Mouse (Mus musculus) lung, embryonic 15.5 days (tissue): Measurements from ENCODE around the gene Vasp. TPM values are rescaled to one million over a fixed set of nuclear protein-coding genes. Genes with fewer than 3 reads are reported as not detected.
A peak's percentile ranks its signal among the peaks of the same experiment; 100 is the strongest.

ENCODE experiments used
- ATAC-seq: fragments of 200-750 bp; cut with Nextera tagmentation; 2 replicates; pipeline ENCODE4 v1.8.0; 2017; ENCODE audit warnings: moderate number of reproducible peaks, borderline replicate concordance; ENCODE audit not compliant: low FRiP score, low TSS enrichment; ENCODE audit errors: extremely low read depth
- H3K27ac ChIP-seq: fragments of 300-500 bp; sonication (generic); 2 replicates; pipeline ENCODE4 v1.5.1; 2015; ENCODE audit warnings: moderate library complexity, mild to moderate bottlenecking, inconsistent platforms
- H3K27me3 ChIP-seq: fragments of 300-500 bp; sonication (generic); 2 replicates; pipeline ENCODE4 v1.6.1; 2015; ENCODE audit warnings: inconsistent platforms
- H3K36me3 ChIP-seq: fragments of 300-500 bp; sonication (generic); 2 replicates; pipeline ENCODE4 v1.6.1; 2015; ENCODE audit warnings: inconsistent platforms
- H3K4me1 ChIP-seq: fragments of 300-500 bp; sonication (generic); 2 replicates; pipeline ENCODE4 v1.6.1; 2015; ENCODE audit warnings: inconsistent platforms
- H3K4me2 ChIP-seq: fragments of 300-500 bp; sonication (generic); 2 replicates; pipeline ENCODE4 v1.6.1; 2015; ENCODE audit warnings: inconsistent platforms, mild to moderate bottlenecking, moderate library complexity
- H3K4me3 ChIP-seq: fragments of 300-500 bp; sonication (generic); 2 replicates; pipeline ENCODE4 v1.5.1; 2015; ENCODE audit warnings: mild to moderate bottlenecking, inconsistent platforms
- H3K9ac ChIP-seq: fragments of 300-500 bp; sonication (generic); 2 replicates; pipeline ENCODE4 v1.6.1; 2015; ENCODE audit warnings: inconsistent platforms
- H3K9me3 ChIP-seq: fragments of 300-500 bp; sonication (generic); 2 replicates; pipeline ENCODE4 v1.6.1; 2016; ENCODE audit warnings: inconsistent platforms
- WGBS: fragments of 180-500 bp; shearing (Covaris S2); methylation state at CpG from one replicate; pipeline ENCODE4 v1.1.7; 2015; 5-methylcytosine and 5-hydroxymethylcytosine counted together
- polyA plus RNA-seq: library from polyadenylated mRNA; unstranded; fragments of >200 nt; fragmentation: Nextera tagmentation; extraction: Ambion mirVana; gene quantifications from 2 replicates; pipeline ENCODE4 v1.2.1, GENCODE M21; 2015

Gene Vasp
- polyA plus RNA-seq, 1 experiment from 2014 or later, result 115 TPM

DNA sequence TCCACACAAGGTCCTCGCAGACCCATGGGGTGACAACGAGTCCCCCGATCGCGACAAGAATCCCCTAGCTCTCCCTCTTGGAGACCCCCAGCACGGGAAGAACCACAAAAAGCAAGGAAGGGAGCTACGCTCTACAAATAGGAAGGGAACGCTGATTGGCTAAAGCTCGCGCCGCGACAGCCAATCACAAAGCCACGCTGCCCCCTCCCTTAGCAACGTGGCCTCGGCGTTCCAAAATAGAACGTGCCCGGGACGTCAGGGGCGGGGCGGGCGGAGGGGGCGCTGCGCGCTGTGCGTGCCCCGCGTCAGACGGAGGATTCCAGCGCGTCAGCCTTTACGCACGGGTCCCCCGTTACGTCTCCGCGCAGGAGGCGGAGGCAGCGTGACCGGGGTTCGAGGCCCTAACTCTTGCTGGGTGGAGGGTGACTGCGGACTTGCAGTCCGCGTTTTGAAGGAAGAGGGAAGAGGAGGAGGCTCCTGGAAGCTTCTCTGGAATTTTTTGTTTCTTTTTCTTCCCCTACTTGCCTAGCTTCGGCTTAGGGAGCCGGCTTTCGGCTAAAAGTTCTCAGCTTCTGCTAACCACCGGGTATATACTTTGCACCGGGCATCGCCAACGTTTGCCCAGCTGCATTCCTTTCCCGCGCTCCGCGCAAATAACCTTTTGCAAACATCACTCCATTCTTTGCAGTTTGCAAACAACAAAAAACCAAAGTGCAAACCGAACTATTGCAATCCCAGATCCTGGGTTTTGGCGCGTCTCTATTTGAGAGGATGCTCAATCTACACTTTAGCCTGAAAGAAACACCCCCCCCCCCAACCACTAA, 37.0 kb upstream of the Vasp start:
- no peaks in the 10 kb centered on the region for H3K9me3 ChIP-seq
- no peaks in the 10 kb centered on the region for H3K36me3 ChIP-seq
- peak; percentile 87 for ATAC-seq
- H3K9ac ChIP-seq, result peak overlapping the region; percentile 44
- peaks cover 40% of the 10 kb centered on the region for H3K27me3 ChIP-seq
- H3K4me2 ChIP-seq, result peak overlapping the region; percentile 98
- WGBS, result under 1% methylated on average over 58 of the region's 58 CpGs
- H3K4me1 ChIP-seq, result peaks cover 24% of the 10 kb centered on the region
- peak overlapping the region; percentile 74 for H3K4me3 ChIP-seq
- H3K27ac ChIP-seq, result peak overlapping the region; percentile 71

DNA sequence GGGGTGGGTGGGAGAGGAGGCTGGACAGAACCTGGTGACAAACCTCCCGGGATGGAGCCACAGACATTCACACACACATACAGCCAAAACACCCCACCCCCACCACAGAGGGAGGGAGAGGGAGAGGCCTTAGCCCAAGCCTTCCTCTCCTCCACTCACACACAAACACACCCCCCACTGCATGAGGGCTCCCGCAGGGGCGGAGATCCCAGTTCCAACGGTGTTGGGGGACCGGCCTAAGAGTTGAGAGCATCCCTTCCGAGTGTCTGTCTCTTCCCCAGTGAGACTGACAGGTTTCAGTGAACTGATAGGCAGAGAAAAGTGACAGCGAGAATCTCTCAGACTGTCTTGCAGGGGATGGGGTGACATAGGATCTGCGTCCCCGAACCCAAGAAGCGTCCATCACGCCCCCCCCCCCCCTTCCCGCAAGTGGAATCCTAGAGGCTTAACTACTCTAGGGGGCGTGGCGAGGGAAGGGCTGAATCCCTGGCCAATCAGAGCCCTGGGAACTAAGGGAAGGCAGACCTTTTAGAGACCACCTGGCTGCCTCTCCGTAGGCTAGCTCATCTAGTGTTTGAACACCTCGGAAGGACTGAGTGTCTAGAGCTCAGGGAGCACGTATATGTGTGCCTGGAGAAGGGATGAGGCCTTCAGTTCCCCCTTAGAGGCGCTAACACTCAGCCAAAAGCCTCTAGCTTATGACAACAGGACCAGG, 36.3 kb upstream of the Vasp start:
- Histone ChIP-seq H3K27me3 (peaks cover 48% of the 10 kb centered on the region), H3K9me3 (no peaks in the 10 kb centered on the region), H3K4me1 (peaks cover 26% of the 10 kb centered on the region), H3K4me3 (peak overlapping the region; percentile 74), H3K4me2 (peak overlapping the region; percentile 98), H3K9ac (peak overlapping the region; percentile 44), H3K27ac (peak overlapping the region; percentile 71), H3K36me3 (no peaks in the 10 kb centered on the region)
- peak; percentile 63 for ATAC-seq
- under 1% methylated on average over 18 of the region's 18 CpGs for WGBS

DNA sequence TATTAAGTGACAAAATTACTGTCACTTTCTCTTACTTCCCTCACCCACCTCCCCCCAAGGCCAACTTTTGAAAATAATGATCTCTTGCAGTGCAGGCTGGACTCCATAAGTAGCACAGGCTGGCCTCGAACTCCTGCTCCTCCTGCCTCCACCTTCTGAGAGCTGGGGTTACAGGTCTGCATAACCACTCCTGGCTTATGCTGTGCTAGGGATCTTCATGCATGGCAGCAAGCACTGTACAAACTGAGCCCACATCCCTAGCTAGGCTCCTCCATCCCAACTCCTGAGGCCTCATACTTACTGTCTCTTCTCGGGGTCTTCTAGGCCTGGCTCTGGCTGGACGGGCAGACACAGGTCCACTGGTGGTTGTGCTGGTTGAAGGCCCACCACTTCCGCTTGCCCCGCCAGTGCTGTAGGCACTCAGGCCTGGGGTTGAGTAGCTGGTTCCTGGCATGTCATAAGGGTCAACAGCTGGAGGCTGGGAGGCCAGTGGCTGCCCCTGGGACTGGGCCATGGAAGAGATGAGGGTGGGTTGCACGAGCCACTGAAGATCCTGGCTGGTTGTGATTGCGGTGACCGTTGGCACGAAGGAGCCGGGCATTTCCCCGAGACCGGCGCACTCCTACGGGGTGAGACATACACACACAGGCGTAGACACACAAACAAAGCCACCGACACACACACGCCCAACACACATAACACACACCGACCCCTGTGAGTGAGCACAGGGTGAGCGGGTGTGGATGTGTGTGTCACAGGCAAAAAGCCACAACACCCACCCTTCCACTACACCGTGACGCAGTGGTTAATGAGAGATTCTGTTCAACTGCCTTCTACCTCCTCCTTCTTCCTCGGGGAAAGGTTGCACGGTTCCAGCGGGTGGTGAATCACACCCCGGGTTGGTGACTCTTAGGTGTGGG, 35.5 kb upstream of the Vasp start:
- WGBS, result 59% methylated on average over 25 of the region's 25 CpGs
- Histone ChIP-seq H3K4me1 (peaks cover 27% of the 10 kb centered on the region), H3K9ac (0 out of 2 replicates have a peak overlapping the region, but pooled peaks have one; percentile 44), H3K36me3 (no peaks in the 10 kb centered on the region), H3K27ac (no peak overlapping the region), H3K4me3 (no peak overlapping the region), H3K9me3 (no peaks in the 10 kb centered on the region), H3K27me3 (peaks cover 56% of the 10 kb centered on the region), H3K4me2 (peak overlapping the region; percentile 98)
- no peak for ATAC-seq

DNA sequence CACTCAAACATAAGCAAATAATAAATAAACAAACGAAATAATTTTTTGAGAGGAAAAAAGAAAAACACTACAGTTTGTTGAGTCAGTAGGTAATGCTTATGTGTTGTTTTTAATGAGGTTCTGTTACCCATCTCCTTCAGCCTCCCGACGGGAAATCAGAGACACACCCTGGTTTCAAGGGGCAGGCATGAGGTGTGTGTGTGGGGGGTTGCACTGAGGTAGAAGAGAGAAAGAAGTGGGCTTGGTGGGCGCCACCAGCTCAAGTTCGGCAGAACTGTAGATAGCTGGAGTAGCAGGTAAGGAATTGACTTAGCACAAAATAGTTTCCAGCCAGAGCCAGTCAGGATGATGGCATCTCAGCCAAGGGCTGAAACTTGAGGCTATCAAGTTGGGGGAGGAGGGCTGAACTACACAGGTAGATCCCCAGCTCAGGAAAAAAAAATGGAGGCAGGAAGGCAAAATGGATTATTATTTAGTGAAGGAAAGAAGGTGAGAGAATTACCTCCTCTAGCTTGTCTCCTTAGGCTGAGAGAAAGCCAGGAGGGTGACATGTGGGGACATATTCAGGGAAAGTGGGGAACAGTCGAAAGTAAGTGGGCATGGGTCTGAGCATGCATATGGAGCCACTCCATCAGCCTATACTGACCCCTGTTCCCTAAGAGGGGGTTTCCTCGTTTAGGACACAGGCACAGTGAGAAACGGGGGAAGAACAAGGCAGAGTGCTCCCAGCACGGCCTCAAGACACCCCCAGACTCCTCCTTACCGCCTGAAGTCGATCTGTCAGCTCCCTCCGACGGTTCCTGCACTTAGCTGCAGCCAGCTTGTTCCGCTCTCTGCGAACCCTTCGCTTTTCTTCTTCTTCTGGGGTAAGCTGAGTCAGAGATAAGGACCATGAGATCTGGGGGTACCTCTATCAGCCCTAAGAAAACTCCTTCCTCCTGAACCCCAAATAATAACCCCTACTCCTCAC, 34.5 kb upstream of the Vasp start:
- Histone ChIP-seq H3K27ac (no peak overlapping the region), H3K4me1 (peaks cover 36% of the 10 kb centered on the region), H3K36me3 (no peaks in the 10 kb centered on the region), H3K4me3 (no peak overlapping the region), H3K9me3 (no peaks in the 10 kb centered on the region), H3K9ac (no peak overlapping the region), H3K27me3 (peaks cover 63% of the 10 kb centered on the region), H3K4me2 (no peak overlapping the region)
- 47% methylated on average over 16 of the region's 16 CpGs for WGBS
- ATAC-seq, result no peak

DNA sequence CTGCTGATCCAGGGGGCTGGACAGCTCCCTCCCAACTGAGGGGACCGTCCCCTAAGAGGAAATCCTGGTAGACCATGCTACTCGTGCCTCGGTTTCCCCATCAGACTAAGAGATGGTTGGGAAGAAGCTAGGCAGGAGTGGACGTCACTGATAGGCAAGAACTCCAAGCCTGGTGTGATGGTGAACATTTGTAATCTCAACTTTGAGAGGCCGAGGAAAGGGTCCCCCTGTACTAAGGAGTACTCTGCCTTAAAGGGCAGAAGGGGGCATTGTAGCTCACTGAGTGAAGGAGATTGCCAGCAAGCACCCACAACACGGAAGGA, 33.8 kb upstream of the Vasp start:
- no peak for ATAC-seq
- Histone ChIP-seq H3K27ac (no peak overlapping the region), H3K4me1 (peaks cover 33% of the 10 kb centered on the region), H3K9me3 (no peaks in the 10 kb centered on the region), H3K36me3 (no peaks in the 10 kb centered on the region), H3K9ac (no peak overlapping the region), H3K27me3 (peaks cover 63% of the 10 kb centered on the region), H3K4me3 (0 out of 2 replicates have a peak overlapping the region, but pooled peaks have one; percentile 33), H3K4me2 (no peak overlapping the region)
- WGBS, result 9% methylated on average over 6 of the region's 6 CpGs

DNA sequence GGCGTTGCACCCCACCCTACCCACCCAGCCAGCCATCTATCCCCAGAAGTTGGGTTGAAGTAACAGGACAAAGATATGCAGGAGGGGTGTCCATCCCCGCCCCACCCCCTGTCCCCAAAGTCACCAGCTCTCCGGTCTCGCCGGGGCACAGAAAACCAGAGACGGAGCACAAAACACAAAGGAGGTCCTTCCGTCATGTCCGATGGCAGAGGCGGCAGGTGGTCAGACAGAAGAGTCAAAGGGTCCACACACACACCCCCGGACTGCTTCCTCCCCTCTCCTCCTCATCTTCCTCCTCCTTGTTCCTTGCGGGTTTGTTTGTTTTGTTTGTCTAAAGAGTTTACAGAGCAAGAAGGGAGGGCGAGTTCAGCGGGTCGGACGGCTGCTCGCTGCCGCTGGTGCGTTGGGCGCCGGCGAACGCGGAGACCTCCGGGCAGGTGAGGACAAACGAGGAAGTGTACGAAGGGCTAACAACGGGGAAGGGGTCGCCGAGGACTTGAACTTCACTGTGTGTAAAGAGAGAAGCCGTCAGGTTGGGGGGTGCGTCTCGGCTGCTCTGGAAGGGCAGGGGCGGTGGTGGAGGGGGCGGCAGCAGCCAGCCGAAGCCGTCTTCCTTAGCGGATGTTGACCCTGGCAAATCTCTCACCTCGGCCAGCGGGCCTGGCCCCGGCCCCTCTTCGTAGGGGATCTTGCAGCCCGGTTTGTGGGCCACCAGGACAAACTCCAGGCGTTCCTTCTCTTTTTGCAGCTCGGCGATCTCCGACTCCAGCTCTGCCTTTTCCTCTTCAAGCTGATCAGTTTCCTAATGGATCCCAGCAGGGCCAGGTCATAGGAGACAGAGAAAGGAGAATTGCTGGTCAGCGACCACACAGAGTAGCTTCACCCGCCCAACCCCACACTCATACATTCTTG, 33.1 kb upstream of the Vasp start:
- H3K36me3 ChIP-seq, result no peaks in the 10 kb centered on the region
- no peaks in the 10 kb centered on the region for H3K9me3 ChIP-seq
- H3K27me3 ChIP-seq, result peaks cover 63% of the 10 kb centered on the region
- no peak overlapping the region for H3K27ac ChIP-seq
- peak overlapping the region; percentile 54 for H3K4me2 ChIP-seq
- peak overlapping the region; percentile 19; the same call in 1 of the 2 replicates for H3K9ac ChIP-seq
- 2% methylated on average over 48 of the region's 48 CpGs for WGBS
- H3K4me3 ChIP-seq, result peak overlapping the region; percentile 33
- peaks cover 31% of the 10 kb centered on the region for H3K4me1 ChIP-seq
- ATAC-seq, result no peak

DNA sequence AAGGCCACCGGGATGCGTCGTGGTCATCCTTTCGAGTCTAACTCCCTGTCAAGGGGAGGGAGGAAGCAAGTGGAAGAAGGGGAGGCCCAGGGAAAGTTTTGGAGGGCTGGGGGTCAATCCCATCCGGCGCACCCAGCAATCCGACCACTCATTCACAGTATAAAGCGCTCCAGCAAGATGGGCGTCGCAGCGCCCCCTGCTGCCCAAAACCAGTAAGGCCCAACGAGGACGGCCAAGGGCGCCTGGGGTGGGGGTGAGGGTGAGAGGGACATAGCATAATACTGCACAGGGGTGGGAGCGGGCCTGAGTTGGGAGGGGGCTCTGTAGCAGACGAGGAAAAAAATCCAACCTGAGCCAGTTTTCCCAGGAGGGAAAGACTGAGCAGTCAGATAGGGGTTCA, 32.2 kb upstream of the Vasp start:
- Histone ChIP-seq H3K27me3 (peaks cover 63% of the 10 kb centered on the region), H3K9me3 (no peaks in the 10 kb centered on the region), H3K27ac (no peak overlapping the region), H3K4me2 (peak overlapping the region; percentile 54), H3K36me3 (no peaks in the 10 kb centered on the region), H3K4me3 (peak overlapping the region; percentile 33), H3K9ac (no peak overlapping the region), H3K4me1 (peaks cover 31% of the 10 kb centered on the region)
- under 1% methylated on average over 16 of the region's 16 CpGs for WGBS
- ATAC-seq, result no peak

DNA sequence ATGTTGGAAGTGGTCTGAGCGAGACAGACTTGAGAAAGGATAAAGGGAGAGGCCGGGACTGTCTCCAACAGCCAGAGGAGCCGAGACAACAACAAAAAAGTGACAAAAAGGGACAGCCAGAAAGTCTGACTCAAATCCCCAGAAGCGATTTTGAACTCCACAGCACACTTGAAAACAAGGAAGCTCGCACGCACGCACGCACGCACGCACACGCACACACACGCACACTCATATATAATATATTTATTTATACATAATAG, 31.4 kb upstream of the Vasp start:
- Histone ChIP-seq H3K27me3 (peaks cover 63% of the 10 kb centered on the region), H3K27ac (no peak overlapping the region), H3K9me3 (no peaks in the 10 kb centered on the region), H3K4me2 (no peak overlapping the region), H3K36me3 (no peaks in the 10 kb centered on the region), H3K9ac (no peak overlapping the region), H3K4me3 (no peak overlapping the region), H3K4me1 (peaks cover 31% of the 10 kb centered on the region)
- no peak for ATAC-seq
- 74% methylated on average over 12 of the region's 12 CpGs for WGBS

DNA sequence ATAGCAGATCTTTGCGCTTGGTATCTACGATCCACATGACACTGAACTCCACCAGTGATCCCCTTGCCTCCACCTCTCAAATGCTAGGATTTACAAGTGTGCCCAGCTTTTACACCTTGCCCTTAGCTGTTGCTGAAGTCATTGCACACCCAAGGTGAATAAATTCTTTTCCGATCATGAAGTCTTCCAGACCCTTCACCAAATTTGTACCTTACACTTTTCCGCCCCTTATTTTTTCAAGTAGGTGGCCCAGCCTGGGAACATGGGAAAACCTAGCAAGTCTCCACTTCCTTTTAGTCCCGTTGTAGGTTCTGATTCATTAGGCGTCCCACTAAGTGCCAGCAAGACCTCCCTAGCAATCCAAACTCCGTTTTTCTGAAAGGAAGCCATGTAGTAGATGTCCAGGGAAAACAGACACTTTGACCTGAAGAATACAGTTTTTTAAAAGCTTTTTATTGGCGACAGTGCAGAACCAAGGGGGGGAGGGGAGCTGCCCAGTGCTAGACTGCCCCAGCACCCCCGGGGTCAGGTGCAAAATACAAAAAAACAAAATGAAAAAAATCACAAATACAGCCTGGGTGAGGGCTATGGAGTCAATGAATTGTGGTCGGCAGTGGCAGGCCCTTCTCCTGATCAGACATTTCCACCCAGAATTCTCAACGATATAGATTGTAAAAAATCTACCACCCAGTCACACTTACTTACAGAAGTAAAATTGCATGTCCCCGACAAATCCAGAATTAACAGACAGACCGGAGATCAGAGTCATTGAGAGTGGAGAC, 30.8 kb upstream of the Vasp start:
- WGBS, result 46% methylated on average over 13 of the region's 13 CpGs
- peaks cover 28% of the 10 kb centered on the region for H3K4me1 ChIP-seq
- no peaks in the 10 kb centered on the region for H3K36me3 ChIP-seq
- H3K27me3 ChIP-seq, result peaks cover 61% of the 10 kb centered on the region
- no peak overlapping the region for H3K27ac ChIP-seq
- no peak for ATAC-seq
- H3K9ac ChIP-seq, result no peak overlapping the region
- peak overlapping the region; percentile 54; the same call in 1 of the 2 replicates for H3K4me2 ChIP-seq
- peak overlapping the region; percentile 22; the same call in 1 of the 2 replicates for H3K4me3 ChIP-seq
- no peaks in the 10 kb centered on the region for H3K9me3 ChIP-seq
